Mouse (Mus musculus) kidney, adult 2 months (tissue): ENCODE results near the gene Cntnap2.

ENCODE experiments used
- CTCF ChIP-seq: fragments of 200-500 bp; conservative IDR thresholded peaks from 2 replicates; pipeline ENCODE4 v1.5.1; 2011; ENCODE audit warnings: low read depth, mild to moderate bottlenecking, control low read depth, low read length, moderate library complexity, mixed read lengths; ENCODE audit not compliant: insufficient read depth, insufficient read length
- POLR2A ChIP-seq: fragments of 200-500 bp; IDR thresholded peaks from one replicate; pipeline ENCODE4 v1.6.1; 2011; ENCODE audit warnings: low read depth, low read length, control low read depth

GRCm38 (mm10) chr6:46197298-46197697, 1138.1 kb downstream of the Cntnap2 start:
- no peak for TF ChIP-seq POLR2A
- TF ChIP-seq CTCF, result no peak
